Mouse (Mus musculus) ES-E14 (cell line): ENCODE data around the gene Cnih4. TPM values are rescaled to one million over a fixed set of nuclear protein-coding genes. Genes with fewer than 3 reads are reported as not detected.

ENCODE experiments used
- DNase-seq: peaks from one replicate; pipeline ENCODE4 v3.0.0-alpha.2; 2013; ENCODE audit warnings: low read depth, low spot score
- H3K27ac ChIP-seq: 2 replicates; pipeline ENCODE4 v1.5.1; 2012; ENCODE audit warnings: low read depth, mild to moderate bottlenecking, low read length, moderate library complexity, mixed read lengths; ENCODE audit not compliant: poor library complexity, insufficient read depth, severe bottlenecking
- H3K36me3 ChIP-seq: 2 replicates; pipeline ENCODE4 v1.6.1; 2012; ENCODE audit warnings: mild to moderate bottlenecking, low read length, moderate library complexity, mixed read lengths; ENCODE audit not compliant: control insufficient read depth, poor library complexity, insufficient read depth, severe bottlenecking
- H3K4me1 ChIP-seq, 2 experiments: fragments of 150-350 bp in 1 of 2; sonication (generic) in 1 of 2; 2 replicates each; pipeline ENCODE4 v1.6.1; 2012; ENCODE audit warnings: low read length in 2 of 2, mild to moderate bottlenecking in 1 of 2, mixed read lengths in 1 of 2; ENCODE audit not compliant: control insufficient read depth in 2 of 2, insufficient read depth in 2 of 2, poor library complexity in 1 of 2
- H3K4me3 ChIP-seq, 2 experiments: fragments of 150-350 bp in 1 of 2; sonication (generic) in 1 of 2; 2 replicates each; pipeline ENCODE4 v1.5.1; 2012; ENCODE audit warnings: low read length in 2 of 2, low read depth in 1 of 2, mild to moderate bottlenecking in 1 of 2, mixed read lengths in 1 of 2; ENCODE audit not compliant: insufficient read depth in 1 of 2, poor library complexity in 1 of 2, severe bottlenecking in 1 of 2
- H3K9ac ChIP-seq: 2 replicates; pipeline ENCODE4 v1.6.1; 2012; ENCODE audit warnings: low read depth, mild to moderate bottlenecking, low read length, mixed read lengths; ENCODE audit not compliant: poor library complexity, insufficient read depth, severe bottlenecking
- H3K9me3 ChIP-seq: fragments of 150-350 bp; sonication (generic); 2 replicates; pipeline ENCODE4 v1.6.1; 2012; ENCODE audit warnings: low read depth, mild to moderate bottlenecking, low read length; ENCODE audit not compliant: control insufficient read depth, insufficient read depth
- CHD2 ChIP-seq: IDR thresholded peaks from 2 replicates; pipeline ENCODE4 v1.6.1; 2014; ENCODE audit warnings: mild to moderate bottlenecking, low read depth, low read length, inconsistent platforms
- HCFC1 ChIP-seq: IDR thresholded peaks from 2 replicates; pipeline ENCODE4 v1.6.1; 2012; ENCODE audit warnings: low read length, inconsistent platforms, borderline replicate concordance; ENCODE audit not compliant: insufficient read depth
- MAFK ChIP-seq: IDR thresholded peaks from 2 replicates; pipeline ENCODE4 v1.6.1; 2014; ENCODE audit warnings: mild to moderate bottlenecking, low read depth, low read length, inconsistent platforms; ENCODE audit not compliant: insufficient read depth
- ZC3H11A ChIP-seq: IDR thresholded peaks from 2 replicates; pipeline ENCODE4 v1.6.1; 2012; ENCODE audit warnings: low read depth, mild to moderate bottlenecking, inconsistent platforms, low read length, borderline replicate concordance
- ZNF384 ChIP-seq: IDR thresholded peaks from 2 replicates; pipeline ENCODE4 v1.6.1; 2012; ENCODE audit warnings: low read depth, low read length, inconsistent platforms
- in situ Hi-C, 2 experiments: fragments of 600-800 bp; cut with MboI; formaldehyde crosslinking; loops; one replicate each; pipeline ENCODE4 v1.15.1; 2025; ENCODE audit warnings: low sequenced_read_pairs in 2 of 2, inconsistent platforms in 1 of 2; ENCODE audit not compliant: unreplicated experiment in 2 of 2
- total RNA-seq: library from RNA; depleted of rRNA; stranded (reverse); fragments of 300-350 nt; gene quantifications from 2 replicates; pipeline ENCODE4 v1.2.3, GENCODE M21; 2012; rRNA removed

Gene Cnih4
- total RNA-seq, 1 experiment = 101 TPM

- peak overlapping the region; percentile 86 for H3K9ac ChIP-seq
- TF ChIP-seq MAFK (no peak), ZNF384 (no peak), ZC3H11A (no peak), CHD2 (no peak), HCFC1 (no peak)
- H3K4me1 ChIP-seq = peaks cover 0 to 5% of the 10 kb centered on the region in 2 experiments; a peak in 2 of 4 replicates
- peak overlapping the region; percentile 73 for H3K27ac ChIP-seq
- peaks cover 2% of the 10 kb centered on the region; the same call in 1 of the 2 replicates for H3K36me3 ChIP-seq
- H3K4me3 ChIP-seq = peak overlapping the region; percentile 75 to 97
- no peaks in the 10 kb centered on the region for H3K9me3 ChIP-seq
- in situ Hi-C loops = no loop called here
- no peak for DNase-seq
These were observed 67.0 kb downstream of the Cnih4 start for GRCm38 (mm10) chr1:181211403-181211919.

- Histone ChIP-seq H3K9me3 (no peaks in the 10 kb centered on the region), H3K27ac (peak within 1 kb of the TSS; percentile 73)
- in situ Hi-C loops = no loop called here
These were observed 67.6 kb downstream of the Cnih4 start, which contains the start of gene Wdr26 for GRCm38 (mm10) chr1:181211920-181212633. TSS of gene Wdr26 (minus strand) at chr1:181212001.

DNA sequence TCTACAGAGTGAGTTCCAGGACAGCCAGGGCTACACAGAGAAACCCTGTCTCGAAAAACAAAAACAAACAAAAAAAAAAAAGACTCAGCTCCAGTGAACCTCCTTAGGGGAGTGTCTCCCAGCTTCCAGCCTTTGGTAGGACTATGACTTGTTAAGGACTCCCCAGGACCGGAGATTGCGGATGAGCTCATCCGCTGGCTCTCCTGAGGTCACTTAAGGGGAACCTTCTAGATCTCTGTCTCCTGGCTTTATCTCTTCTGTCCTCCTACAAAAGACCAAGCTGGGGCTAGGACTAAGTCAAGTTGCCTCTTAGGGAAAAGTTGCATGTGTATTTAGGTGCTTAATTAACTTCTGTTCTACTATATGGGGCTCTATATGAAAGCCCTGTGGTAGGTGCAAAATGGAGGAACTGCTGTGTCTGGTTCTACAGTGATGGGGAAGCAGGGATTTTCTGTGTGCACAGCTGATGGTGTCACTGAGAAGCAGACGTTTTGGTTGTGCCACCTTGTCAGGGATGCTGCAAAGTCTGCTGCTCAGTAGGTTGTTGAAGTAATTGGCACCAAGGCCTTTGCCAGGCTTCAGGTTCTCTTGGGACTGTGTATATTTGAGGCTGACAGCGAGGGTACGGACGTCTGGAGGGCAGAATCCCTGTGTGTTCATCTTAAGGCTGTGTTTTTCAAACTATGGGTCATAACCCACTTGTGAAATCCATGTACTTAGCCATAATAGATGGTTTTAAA is 70.0 kb downstream of the Cnih4 start:
- Histone ChIP-seq H3K4me1 (peaks cover 0 to 7% of the 10 kb centered on the region in 2 experiments; a peak in 2 of 4 replicates), H3K9ac (no peak overlapping the region), H3K36me3 (no peaks in the 10 kb centered on the region), H3K4me3 (no peak overlapping the region), H3K27ac (no peak overlapping the region), H3K9me3 (no peaks in the 10 kb centered on the region)
- TF ChIP-seq CHD2 = no peak
- TF ChIP-seq MAFK = no peak
- no peak for TF ChIP-seq HCFC1
- TF ChIP-seq ZNF384 = no peak
- no peak for TF ChIP-seq ZC3H11A
- in situ Hi-C loops = no loop called here
- DNase-seq = no peak

More at GRCm38 (mm10) chr1:181211920-181212633, 67.6 kb downstream of the Cnih4 start, which contains the start of gene Wdr26:
- H3K9ac ChIP-seq = peak within 1 kb of the TSS; percentile 86
- peak within 1 kb of the TSS; percentile 75 to 97 for H3K4me3 ChIP-seq
- DNase-seq = peak; percentile 54
- peaks cover 0 to 7% of the 10 kb centered on the region in 2 experiments; a peak in 2 of 4 replicates for H3K4me1 ChIP-seq
- 0 out of 2 replicates have a peak, but pooled peaks have one; percentile 58 for TF ChIP-seq HCFC1
- no peak for TF ChIP-seq MAFK
- no peak for TF ChIP-seq ZNF384
- no peak for TF ChIP-seq CHD2
- H3K36me3 ChIP-seq = peaks cover 2% of the 10 kb centered on the region; the same call in 1 of the 2 replicates

GRCm38 (mm10) chr1:181216315-181216714 is 71.8 kb downstream of the Cnih4 start:
- Histone ChIP-seq H3K27ac (no peak overlapping the region), H3K36me3 (no peaks in the 10 kb centered on the region), H3K9ac (0 out of 2 replicates have a peak overlapping the region, but pooled peaks have one; percentile 1), H3K4me1 (peaks cover 0 to 7% of the 10 kb centered on the region in 2 experiments; a peak in 1 of 4 replicates), H3K4me3 (no peak overlapping the region), H3K9me3 (no peaks in the 10 kb centered on the region)
- DNase-seq = no peak
- TF ChIP-seq CHD2 = no peak
- TF ChIP-seq ZNF384 = no peak
- in situ Hi-C loops = no loop called here

Other genes starting within 250 kb of the Cnih4 start
- 122 and 151 TPM in 2 replicates for gene Pycr2, start 240.4 kb upstream of the Cnih4 start, total RNA-seq
- gene Lefty1, start 209.7 kb upstream of the Cnih4 start, total RNA-seq = 281 and 714 TPM in 2 replicates
- gene Tmem63a, start 202.3 kb upstream of the Cnih4 start, total RNA-seq = 14.7 and 30.5 TPM in 2 replicates
- 12.5 and 35.9 TPM in 2 replicates for gene Ephx1, start 123.8 kb upstream of the Cnih4 start, total RNA-seq
- gene 9130409I23Rik, start 93.5 kb upstream of the Cnih4 start, total RNA-seq = not detected in 2 replicates
- 44.5 and 49.7 TPM in 2 replicates for gene Nvl, start 489 bp upstream of the Cnih4 start, total RNA-seq
- gene Wdr26, start 67.3 kb downstream of the Cnih4 start, total RNA-seq = 59.9 and 62.9 TPM in 2 replicates
- 0.22 and 0.37 TPM in 2 replicates for gene Cnih3, start 207.9 kb downstream of the Cnih4 start, total RNA-seq